Mouse (Mus musculus) retina, postnatal 1 day (tissue): ENCODE results near the gene Frs2.
"Not testable (repeated sequence)": the region's sequence is repeated elsewhere in the genome, so short reads cannot be mapped to it uniquely, and the experiment has no call there.

Source experiments
- DNase-seq: peaks from one replicate; pipeline ENCODE4 v3.0.0-alpha.2; 2012

Frs2 gene

GRCm38 (mm10) chr10:117145546-117146265 lies 2.6 kb downstream of the Frs2 start:
- no peak for DNase-seq

DNA sequence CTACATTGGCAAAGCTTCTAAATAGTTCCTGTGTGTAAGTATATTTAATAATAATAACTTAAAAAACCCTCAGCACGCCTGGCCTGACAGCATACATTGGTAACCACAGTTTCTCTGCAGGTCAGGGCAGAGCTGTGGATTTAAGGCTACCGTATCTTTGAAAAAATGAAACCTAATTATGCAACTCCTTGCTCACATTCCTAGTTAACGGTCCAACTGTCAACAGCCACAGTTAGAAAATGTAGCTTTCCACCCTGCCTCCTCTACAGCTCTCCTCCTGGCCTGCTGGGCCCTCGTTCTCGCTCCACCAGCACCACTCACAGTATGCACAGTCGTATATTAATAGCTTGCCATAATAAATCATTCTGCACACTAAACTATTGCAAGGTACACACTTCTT lies 3.7 kb downstream of the Frs2 start:
- no peak for DNase-seq

DNA sequence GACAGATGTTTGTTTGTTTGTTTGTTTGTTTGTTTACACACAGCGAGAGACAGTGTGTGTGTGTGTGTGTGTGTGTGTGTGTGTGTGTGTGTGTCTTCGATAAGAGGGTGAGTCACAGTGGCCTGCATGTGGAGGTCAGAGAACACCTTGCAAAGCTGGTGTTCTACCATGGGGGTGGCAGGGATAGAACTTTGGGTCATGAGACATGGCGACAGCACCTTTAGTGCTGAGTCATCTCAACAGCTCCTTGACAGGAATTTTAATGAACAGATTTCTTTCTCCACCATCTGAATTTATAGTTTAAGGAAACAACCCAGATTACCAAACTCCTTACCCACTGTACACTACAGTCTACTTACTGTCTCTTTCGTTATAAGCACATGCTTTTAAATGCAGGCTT lies 4.3 kb downstream of the Frs2 start:
- no peak for DNase-seq

DNA sequence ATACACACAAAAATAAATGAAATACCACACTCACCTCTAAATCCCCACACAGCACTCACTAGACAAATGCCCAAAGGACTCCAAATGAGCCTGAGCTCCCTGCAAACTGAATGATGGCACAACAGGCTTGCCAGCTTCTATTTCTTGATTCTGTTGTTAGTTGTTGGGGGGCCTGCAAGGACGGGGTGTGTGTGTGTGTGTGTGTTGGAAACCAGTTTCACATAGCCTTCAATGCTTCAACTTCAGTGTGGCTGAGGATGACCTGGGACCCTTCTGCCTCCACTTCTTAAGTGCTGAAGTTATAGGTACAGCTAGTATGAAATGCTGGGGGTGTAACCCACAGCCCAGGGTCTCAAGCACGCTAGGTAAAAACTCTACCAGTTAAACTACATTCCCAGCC lies 5.0 kb downstream of the Frs2 start:
- DNase-seq: no peak

GRCm38 (mm10) chr10:117141939-117142552 lies 6.3 kb downstream of the Frs2 start:
- peak; percentile 31 for DNase-seq

DNA sequence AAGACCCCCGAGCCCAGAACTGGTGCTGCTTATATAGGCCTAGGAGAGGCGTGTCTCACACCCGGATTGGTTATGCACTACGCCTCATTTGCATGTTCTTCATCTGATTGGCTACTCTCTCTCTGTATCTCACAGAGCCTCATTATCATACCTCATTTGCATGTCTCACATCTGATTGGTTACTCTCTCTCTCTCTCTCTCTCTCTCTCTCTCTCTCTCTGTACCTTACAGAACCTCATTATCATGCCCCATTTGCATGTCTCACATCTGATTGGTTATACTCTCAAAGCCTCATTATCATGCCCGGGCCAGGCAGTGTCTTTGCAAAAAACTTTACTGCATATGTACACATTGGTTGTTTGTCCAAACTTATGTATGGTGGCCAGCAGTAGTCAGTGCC lies 16.8 kb downstream of the Frs2 start:
- not testable (repeated sequence) for DNase-seq

- no peak for DNase-seq
These were observed 18.3 kb downstream of the Frs2 start for GRCm38 (mm10) chr10:117130037-117130436.

- DNase-seq: no peak
These were observed 19.6 kb downstream of the Frs2 start for GRCm38 (mm10) chr10:117128693-117129092.

DNA sequence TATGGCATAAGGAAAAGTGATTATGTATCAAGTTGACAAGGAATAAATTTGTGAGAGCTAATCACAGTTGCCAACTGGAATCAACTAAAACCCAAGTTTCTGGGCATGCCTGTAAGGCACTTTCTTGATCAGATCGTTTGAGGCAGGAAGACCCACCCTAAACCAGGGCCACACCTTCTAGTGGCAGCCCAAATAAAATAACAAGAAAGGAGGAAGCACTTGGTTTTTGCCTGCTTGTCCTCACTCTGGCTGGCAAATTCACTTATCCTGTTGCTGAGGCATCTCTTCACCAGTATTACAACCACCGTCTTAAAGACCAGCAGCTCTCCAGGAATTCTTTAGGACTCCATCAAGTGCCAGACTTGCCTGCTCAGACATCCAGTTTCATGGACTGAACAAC lies 20.9 kb downstream of the Frs2 start:
- no peak for DNase-seq

DNA sequence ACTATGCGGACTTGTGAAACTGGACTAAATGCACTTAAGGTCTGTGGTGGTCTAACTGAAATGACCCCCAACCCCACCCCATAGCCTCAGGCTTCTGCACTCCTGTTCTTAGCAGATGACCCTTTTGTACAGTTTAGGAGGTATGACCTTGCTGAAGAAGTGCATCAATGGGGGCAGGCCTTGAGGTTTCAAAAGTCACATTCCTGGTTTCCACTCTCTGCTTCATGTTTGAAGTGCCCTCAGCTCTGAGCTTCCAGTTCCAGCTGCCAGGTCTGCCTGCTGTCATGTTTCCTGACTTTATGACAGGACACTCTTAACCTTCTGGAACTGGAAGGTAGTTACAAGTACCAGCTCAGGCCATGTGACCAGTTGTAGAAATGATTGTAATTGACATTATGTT lies 21.6 kb downstream of the Frs2 start:
- DNase-seq: no peak

- no peak for DNase-seq
These were observed 22.1 kb downstream of the Frs2 start for GRCm38 (mm10) chr10:117126233-117126632.

DNA sequence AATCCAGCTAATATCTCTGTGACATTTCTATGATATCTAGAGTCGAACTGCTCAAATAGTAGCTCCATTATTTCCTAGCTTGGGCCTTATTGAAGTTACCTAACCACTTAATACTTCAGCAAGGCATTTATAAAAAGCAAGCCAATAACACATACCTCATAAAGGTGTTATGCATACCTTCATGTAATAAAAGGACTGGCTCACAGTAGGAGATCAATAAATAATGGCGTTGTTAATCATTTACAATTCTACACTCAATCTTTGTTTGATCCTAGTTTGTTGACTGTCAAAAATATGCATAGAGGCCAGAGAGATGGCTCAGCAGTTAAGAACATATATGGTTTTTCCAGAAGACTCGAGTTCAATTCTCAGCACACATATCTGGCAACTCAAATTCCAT lies 26.9 kb downstream of the Frs2 start:
- DNase-seq: no peak

GRCm38 (mm10) chr10:117120051-117120666 lies 28.2 kb downstream of the Frs2 start:
- no peak for DNase-seq

- no peak for DNase-seq
These were observed 28.8 kb downstream of the Frs2 start for GRCm38 (mm10) chr10:117119531-117119930.

GRCm38 (mm10) chr10:117118421-117118831 lies 29.9 kb downstream of the Frs2 start:
- DNase-seq: no peak

DNA sequence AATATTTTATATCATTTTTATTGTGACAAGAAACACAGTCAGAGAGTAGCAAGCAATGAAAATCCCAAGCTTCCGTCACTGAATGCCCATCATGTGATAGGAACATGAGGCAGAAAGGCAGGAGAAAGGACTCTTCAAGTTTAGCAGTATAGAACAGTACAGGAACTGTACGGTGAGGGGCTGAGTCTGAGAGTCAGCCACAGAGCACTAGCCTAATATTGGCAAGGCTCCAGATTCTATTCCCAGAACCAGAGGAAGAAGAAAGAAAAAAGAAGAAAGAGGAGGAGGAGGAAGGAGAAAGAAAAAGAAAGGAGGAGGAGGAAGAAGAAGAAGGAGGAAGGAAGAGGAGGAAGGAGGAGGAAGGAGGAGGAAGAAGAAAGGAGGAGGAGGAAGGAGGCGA lies 32.7 kb downstream of the Frs2 start:
- no peak for DNase-seq

DNA sequence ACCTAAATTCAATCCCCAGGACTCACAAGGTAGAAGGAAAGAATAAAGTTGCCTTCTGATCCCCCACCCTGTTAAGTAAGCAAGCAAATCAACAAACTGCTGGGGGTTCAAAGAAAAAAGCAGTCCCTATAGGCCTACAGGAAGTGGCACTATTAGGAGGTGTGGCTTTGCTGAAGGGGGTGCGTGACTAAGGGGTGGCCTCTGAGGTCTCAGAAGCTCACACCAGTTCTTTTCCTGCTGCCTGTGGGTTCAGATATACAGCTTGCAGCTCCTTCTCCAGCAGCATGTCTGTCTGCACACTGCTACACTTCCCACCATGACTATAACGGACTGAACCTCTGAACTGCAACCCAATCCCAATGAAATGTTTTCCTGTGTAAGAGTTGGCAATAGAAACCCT lies 35.8 kb downstream of the Frs2 start:
- DNase-seq: no peak

- DNase-seq: no peak
These were observed 36.9 kb downstream of the Frs2 start for GRCm38 (mm10) chr10:117111455-117111854.

DNA sequence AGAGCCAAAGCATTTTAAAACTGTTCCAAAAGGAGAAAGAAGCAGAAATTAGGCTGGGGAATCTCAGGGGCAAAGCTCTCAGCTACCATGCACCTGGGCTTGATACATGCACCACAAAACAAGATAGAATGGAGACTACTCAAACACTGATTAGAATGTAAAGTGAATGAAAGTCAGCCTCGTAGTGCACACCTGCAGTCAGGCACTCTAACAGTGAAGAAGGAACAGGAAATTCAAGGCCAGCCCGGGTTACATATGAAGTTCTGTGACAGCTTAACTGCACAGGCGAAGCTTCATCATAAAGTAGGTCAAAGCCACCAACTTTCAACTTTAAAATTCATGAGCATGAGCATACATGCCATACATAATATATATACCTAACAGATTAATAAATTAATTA lies 38.1 kb downstream of the Frs2 start:
- DNase-seq: no peak

GRCm38 (mm10) chr10:117106686-117107085 lies 41.6 kb downstream of the Frs2 start:
- DNase-seq: no peak

GRCm38 (mm10) chr10:117106244-117106643 lies 42.1 kb downstream of the Frs2 start:
- DNase-seq: no peak

GRCm38 (mm10) chr10:117105015-117105414 lies 43.3 kb downstream of the Frs2 start:
- peak; percentile 27 for DNase-seq

GRCm38 (mm10) chr10:117103854-117104598 lies 44.3 kb downstream of the Frs2 start:
- no peak for DNase-seq

DNA sequence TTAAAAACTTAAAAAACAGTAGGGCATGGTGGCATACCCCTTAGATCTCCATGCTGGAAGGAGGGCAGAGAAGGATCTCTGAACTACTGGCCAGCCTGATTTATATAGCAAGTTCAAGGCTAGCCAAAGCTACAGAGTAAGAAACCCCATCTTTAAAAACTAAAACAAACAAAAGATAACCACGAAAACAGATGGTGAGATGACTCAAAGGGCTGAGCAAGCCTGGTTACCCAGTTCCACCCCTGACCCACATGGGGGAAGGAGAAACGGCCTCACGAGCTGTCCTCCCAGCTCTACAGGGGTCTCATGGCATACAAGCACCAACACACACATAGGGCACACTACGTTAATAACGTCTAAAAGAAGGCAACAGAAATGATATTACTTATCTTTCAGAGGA lies 48.2 kb downstream of the Frs2 start:
- no peak for DNase-seq
